Mouse (Mus musculus) hindbrain, embryonic 14.5 days (tissue): ENCODE data around the gene Agpat4. TPM values are rescaled to one million over a fixed set of nuclear protein-coding genes. Genes with fewer than 3 reads are reported as not detected.
A peak's percentile ranks its signal among the peaks of the same experiment; 100 is the strongest.

Experiments used
- ATAC-seq: fragments of 200-750 bp; cut with Nextera tagmentation; 2 replicates; pipeline ENCODE4 v1.8.0; 2017; ENCODE audit warnings: moderate number of reproducible peaks, mild to moderate bottlenecking, moderate TSS enrichment, moderate library complexity; ENCODE audit not compliant: low FRiP score
- DNase-seq: peaks from one replicate; pipeline ENCODE4 v3.0.0-alpha.2; 2015; ENCODE audit warnings: low spot score
- H3K27ac ChIP-seq: fragments of 300-500 bp; sonication (generic); 2 replicates; pipeline ENCODE4 v1.5.1; 2014; ENCODE audit warnings: mild to moderate bottlenecking, moderate library complexity
- H3K27me3 ChIP-seq: fragments of 300-500 bp; sonication (generic); 2 replicates; pipeline ENCODE4 v1.6.1; 2014; ENCODE audit warnings: mild to moderate bottlenecking, low read length, mixed read lengths; ENCODE audit not compliant: control insufficient read depth, insufficient read depth
- H3K36me3 ChIP-seq: fragments of 300-500 bp; sonication (generic); replicated peaks from 2 replicates; pipeline ENCODE4 v1.6.1; 2014; ENCODE audit not compliant: control insufficient read depth, insufficient read depth
- H3K4me1 ChIP-seq: fragments of 300-500 bp; sonication (generic); replicated peaks from 2 replicates; pipeline ENCODE4 v1.6.1; 2014; ENCODE audit warnings: antibody characterized with exemption, low read length, mixed read lengths; ENCODE audit not compliant: control insufficient read depth, insufficient read depth
- H3K4me2 ChIP-seq: fragments of 300-500 bp; sonication (generic); replicated peaks from 2 replicates; pipeline ENCODE4 v1.6.1; 2014; ENCODE audit warnings: mild to moderate bottlenecking, moderate library complexity
- H3K4me3 ChIP-seq: fragments of 300-500 bp; sonication (generic); replicated peaks from 2 replicates; pipeline ENCODE4 v1.5.1; 2014; ENCODE audit warnings: mild to moderate bottlenecking, low read length
- H3K9ac ChIP-seq: fragments of 300-500 bp; sonication (generic); 2 replicates; pipeline ENCODE4 v1.6.1; 2014
- H3K9me3 ChIP-seq: fragments of 300-500 bp; sonication (generic); 2 replicates; pipeline ENCODE4 v1.6.1; 2016; ENCODE audit warnings: low read length; ENCODE audit not compliant: control insufficient read depth
- WGBS: fragments of 180-500 bp; shearing (Covaris S2); extraction: QIAGEN DNeasy Blood & Tissue Kit; methylation state at CpG from one replicate; pipeline ENCODE4 v1.1.7; 2014; 5-methylcytosine and 5-hydroxymethylcytosine counted together
- polyA plus RNA-seq: library from polyadenylated mRNA; unstranded; fragments of >200 nt; fragmentation: Nextera tagmentation; extraction: Ambion mirVana; gene quantifications from 2 replicates; pipeline ENCODE4 v1.2.1, GENCODE M21; 2014

The Agpat4 gene
- polyA plus RNA-seq, 1 experiment from 2014 or later = 38.2 TPM

DNA sequence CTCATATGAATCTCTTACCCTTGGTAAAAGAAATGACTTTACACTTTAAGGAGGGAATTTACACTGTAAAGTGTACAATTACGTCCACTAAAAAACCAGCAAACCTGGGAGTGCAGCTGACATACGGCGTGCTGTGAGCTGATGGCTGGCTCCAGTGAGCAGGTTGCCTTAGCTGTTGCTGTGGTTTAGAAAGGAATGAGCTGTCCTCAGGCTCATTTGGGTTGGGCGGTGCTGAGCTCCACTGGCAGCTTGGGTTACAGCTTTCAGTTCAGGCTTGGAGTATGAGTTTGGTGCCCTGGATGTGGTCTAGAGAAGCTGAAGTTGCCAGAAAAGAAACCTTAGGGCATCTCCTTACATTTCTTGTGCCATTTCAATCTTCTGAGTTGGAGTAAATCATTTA is 44.3 kb downstream of the Agpat4 start:
- Histone ChIP-seq H3K27ac (0 out of 2 replicates have a peak overlapping the region, but pooled peaks have one; percentile 1), H3K4me3 (no peak overlapping the region), H3K9ac (no peak overlapping the region), H3K9me3 (no peaks in the 10 kb centered on the region), H3K4me2 (no peak overlapping the region), H3K4me1 (peaks cover 15% of the 10 kb centered on the region), H3K36me3 (no peaks in the 10 kb centered on the region), H3K27me3 (no peaks in the 10 kb centered on the region)
- WGBS = 57% methylated on average over 4 of the region's 4 CpGs
- no peak for ATAC-seq
- DNase-seq = no peak

GRCm38 (mm10) chr17:12163403-12163802 is 44.9 kb downstream of the Agpat4 start:
- WGBS = 47% methylated on average over 13 of the region's 13 CpGs
- H3K4me3 ChIP-seq = no peak overlapping the region
- no peaks in the 10 kb centered on the region for H3K36me3 ChIP-seq
- H3K4me1 ChIP-seq = peaks cover 21% of the 10 kb centered on the region
- H3K9ac ChIP-seq = no peak overlapping the region
- H3K27ac ChIP-seq = 0 out of 2 replicates have a peak overlapping the region, but pooled peaks have one; percentile 1
- no peak overlapping the region for H3K4me2 ChIP-seq
- H3K9me3 ChIP-seq = no peaks in the 10 kb centered on the region
- DNase-seq = no peak
- no peaks in the 10 kb centered on the region for H3K27me3 ChIP-seq
- no peak for ATAC-seq

DNA sequence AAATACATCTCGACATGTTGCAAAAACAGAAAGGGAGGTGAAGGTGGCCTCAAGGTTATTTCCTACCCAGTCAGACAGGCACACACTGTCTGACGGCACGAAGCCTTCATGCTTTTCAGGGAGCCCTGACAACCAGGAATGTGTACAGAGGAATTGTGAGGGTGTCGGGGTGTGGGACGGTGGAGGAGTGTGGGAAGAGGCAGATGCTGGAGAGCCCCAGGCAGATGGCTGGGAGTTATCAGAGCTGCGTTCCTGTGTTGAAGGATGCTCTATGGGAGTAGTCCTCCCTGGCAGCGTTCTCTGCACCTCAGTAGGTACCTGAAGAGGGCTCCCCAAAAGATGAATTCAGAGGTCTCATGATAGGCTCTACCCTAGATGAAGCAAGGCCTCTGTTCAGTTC is 45.4 kb downstream of the Agpat4 start:
- Histone ChIP-seq H3K9me3 (no peaks in the 10 kb centered on the region), H3K27ac (no peak overlapping the region), H3K27me3 (no peaks in the 10 kb centered on the region), H3K4me3 (no peak overlapping the region), H3K4me2 (no peak overlapping the region), H3K4me1 (peaks cover 26% of the 10 kb centered on the region), H3K36me3 (no peaks in the 10 kb centered on the region), H3K9ac (no peak overlapping the region)
- ATAC-seq (0 out of 2 replicates have a peak, but pooled peaks have one; percentile 21), DNase-seq (no peak)
- 58% methylated on average over 7 of the region's 7 CpGs for WGBS

DNA sequence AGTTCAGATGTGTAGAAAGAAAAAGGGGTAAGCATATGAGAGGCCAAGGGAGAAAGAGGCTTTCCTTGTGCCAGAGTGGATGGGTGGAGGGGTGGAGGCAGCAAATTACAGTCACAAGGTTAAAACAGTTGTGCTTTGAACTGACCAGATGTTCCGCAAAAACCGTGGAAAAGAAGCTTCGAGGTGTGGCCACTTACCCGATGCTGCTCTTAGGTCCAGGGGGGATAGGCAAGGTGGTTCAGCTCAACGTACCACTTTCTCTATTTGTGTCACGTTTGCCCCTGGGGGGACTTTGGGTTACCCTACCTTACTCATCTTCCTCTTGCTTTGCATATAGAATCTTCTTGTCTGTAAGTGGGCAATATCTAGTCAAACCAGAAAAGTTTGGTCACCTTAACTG is 46.0 kb downstream of the Agpat4 start:
- H3K9ac ChIP-seq = no peak overlapping the region
- H3K9me3 ChIP-seq = no peaks in the 10 kb centered on the region
- no peak overlapping the region for H3K4me3 ChIP-seq
- peaks cover 30% of the 10 kb centered on the region for H3K4me1 ChIP-seq
- H3K36me3 ChIP-seq = no peaks in the 10 kb centered on the region
- no peak overlapping the region for H3K4me2 ChIP-seq
- ATAC-seq = no peak
- 92% methylated on average over 6 of the region's 6 CpGs for WGBS
- no peak overlapping the region for H3K27ac ChIP-seq
- H3K27me3 ChIP-seq = no peaks in the 10 kb centered on the region
- no peak for DNase-seq

- Histone ChIP-seq H3K36me3 (no peaks in the 10 kb centered on the region), H3K9me3 (no peaks in the 10 kb centered on the region), H3K4me2 (no peak overlapping the region), H3K9ac (no peak overlapping the region), H3K4me3 (no peak overlapping the region), H3K27ac (no peak overlapping the region), H3K4me1 (peaks cover 30% of the 10 kb centered on the region), H3K27me3 (no peaks in the 10 kb centered on the region)
- ATAC-seq = no peak
- no peak for DNase-seq
- WGBS = 93% methylated on average over 11 of the region's 11 CpGs
Measured at GRCm38 (mm10) chr17:12165009-12165695, 46.6 kb downstream of the Agpat4 start.

DNA sequence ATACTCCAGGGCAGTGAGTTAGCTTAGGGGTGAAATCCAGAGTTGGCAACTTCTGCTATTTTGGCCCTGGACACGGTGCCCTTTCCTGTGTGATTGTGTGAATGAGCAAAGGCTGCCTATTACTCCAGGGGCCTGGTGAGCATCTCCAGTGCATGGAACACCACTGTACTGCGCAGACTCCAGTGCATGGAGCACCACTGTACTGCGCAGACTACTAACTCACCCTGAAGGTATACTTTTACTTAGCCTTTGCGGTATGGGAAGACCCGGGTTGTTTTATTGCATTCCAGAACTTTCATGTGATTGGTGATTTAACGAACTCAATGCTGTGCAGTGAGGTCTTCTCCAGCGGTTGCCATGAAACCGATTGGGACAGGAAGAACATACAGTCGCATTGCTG is 47.2 kb downstream of the Agpat4 start:
- ATAC-seq (no peak), DNase-seq (no peak)
- 97% methylated on average over 9 of the region's 9 CpGs for WGBS
- H3K9ac ChIP-seq = no peak overlapping the region
- H3K4me3 ChIP-seq = no peak overlapping the region
- H3K4me2 ChIP-seq = no peak overlapping the region
- no peak overlapping the region for H3K27ac ChIP-seq
- H3K36me3 ChIP-seq = no peaks in the 10 kb centered on the region
- no peaks in the 10 kb centered on the region for H3K27me3 ChIP-seq
- H3K4me1 ChIP-seq = peaks cover 30% of the 10 kb centered on the region
- no peaks in the 10 kb centered on the region for H3K9me3 ChIP-seq

GRCm38 (mm10) chr17:12168536-12168935 is 50.0 kb downstream of the Agpat4 start:
- Histone ChIP-seq H3K36me3 (no peaks in the 10 kb centered on the region), H3K4me1 (peaks cover 23% of the 10 kb centered on the region), H3K4me2 (0 out of 2 replicates have a peak overlapping the region, but pooled peaks have one; percentile 3), H3K27ac (peak overlapping the region; percentile 58), H3K4me3 (no peak overlapping the region), H3K9ac (no peak overlapping the region), H3K9me3 (no peaks in the 10 kb centered on the region), H3K27me3 (no peaks in the 10 kb centered on the region)
- WGBS = 40% methylated on average over 10 of the region's 10 CpGs
- DNase-seq (peak; percentile 71), ATAC-seq (peak; percentile 60; the same call in 1 of the 2 replicates)

- no peak overlapping the region for H3K4me3 ChIP-seq
- 0 out of 2 replicates have a peak, but pooled peaks cover 5% of the 10 kb centered on the region for H3K36me3 ChIP-seq
- DNase-seq (no peak), ATAC-seq (peak; percentile 19; the same call in 1 of the 2 replicates)
- H3K9ac ChIP-seq = no peak overlapping the region
- no peak overlapping the region for H3K27ac ChIP-seq
- no peaks in the 10 kb centered on the region for H3K27me3 ChIP-seq
- 66% methylated on average over 12 of the region's 12 CpGs for WGBS
- peaks cover 18% of the 10 kb centered on the region for H3K4me1 ChIP-seq
- H3K9me3 ChIP-seq = no peaks in the 10 kb centered on the region
- H3K4me2 ChIP-seq = no peak overlapping the region
Measured at GRCm38 (mm10) chr17:12169326-12169836, 50.9 kb downstream of the Agpat4 start.

DNA sequence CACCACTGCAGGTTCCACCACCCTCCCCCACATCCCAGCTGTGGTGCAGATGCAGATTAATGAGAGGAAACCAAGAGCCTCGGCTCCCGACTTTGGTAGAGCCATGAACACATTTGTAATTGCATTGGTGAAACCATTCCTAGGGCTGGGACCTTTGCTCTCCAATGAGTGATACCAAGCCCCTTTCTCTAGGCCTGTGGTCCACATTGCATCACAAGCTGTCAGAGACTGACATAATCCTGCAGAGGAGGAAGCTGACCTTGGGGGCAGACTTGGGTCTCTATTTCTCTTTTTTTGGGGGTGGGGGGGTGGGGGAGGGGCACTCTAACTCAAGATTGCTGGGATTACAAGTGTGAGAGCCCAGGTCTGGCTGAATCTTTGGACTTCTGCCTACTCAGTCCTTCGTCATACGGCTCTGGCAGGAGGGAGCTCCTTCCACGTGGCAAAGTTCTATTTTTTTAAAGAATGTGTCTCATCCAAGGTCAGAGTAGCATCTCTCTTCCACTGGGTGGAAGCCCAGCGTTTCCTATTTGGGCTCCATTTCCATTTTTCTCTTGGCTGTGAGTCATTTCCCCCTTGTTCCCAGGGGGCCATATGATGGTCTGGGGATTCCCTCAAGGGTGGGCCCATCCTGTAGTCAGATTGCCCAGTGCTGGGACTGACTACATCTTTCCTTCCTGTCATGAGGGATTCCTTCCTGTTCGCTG is 52.4 kb downstream of the Agpat4 start:
- Histone ChIP-seq H3K4me3 (no peak overlapping the region), H3K27ac (no peak overlapping the region), H3K9me3 (no peaks in the 10 kb centered on the region), H3K27me3 (no peaks in the 10 kb centered on the region), H3K4me2 (no peak overlapping the region), H3K36me3 (0 out of 2 replicates have a peak, but pooled peaks cover 7% of the 10 kb centered on the region), H3K9ac (no peak overlapping the region), H3K4me1 (peaks cover 18% of the 10 kb centered on the region)
- DNase-seq = no peak
- WGBS = 75% methylated on average over 7 of the region's 7 CpGs
- ATAC-seq = no peak
